Mouse (Mus musculus) bone marrow, adult 2 months (tissue): ENCODE results near the gene Wdr62.

ENCODE experiments used
- CTCF ChIP-seq: fragments of 200-500 bp; IDR thresholded peaks from 2 replicates; pipeline ENCODE4 v1.5.1; 2011; ENCODE audit warnings: low read length, control low read depth; ENCODE audit not compliant: control insufficient read depth, insufficient read depth
- POLR2A ChIP-seq: fragments of 200-500 bp; IDR thresholded peaks from 2 replicates; pipeline ENCODE4 v1.6.1; 2011; ENCODE audit warnings: low read depth, mild to moderate bottlenecking, control low read depth, low read length, borderline replicate concordance; ENCODE audit not compliant: control insufficient read depth

GRCm38 (mm10) chr7:30294296-30294695 lies 14.1 kb upstream of the Wdr62 start:
- TF ChIP-seq CTCF, result no peak
- TF ChIP-seq POLR2A, result no peak
